Mouse (Mus musculus) left cerebral cortex, adult 2 months (tissue): Measurements from ENCODE around the gene Mesd. TPM values are rescaled to one million over a fixed set of nuclear protein-coding genes. Genes with fewer than 3 reads are reported as not detected.

ENCODE experiments used
- DNase-seq, 2 experiments: peaks; one replicate each; pipeline ENCODE4 v3.0.0; 2021 to 2022; ENCODE audit warnings: low spot score in 2 of 2, mixed read lengths in 1 of 2; ENCODE audit errors: extremely low spot score in 1 of 2
- H3K27ac ChIP-seq: fragments of 200-600 bp; 2 replicates; pipeline ENCODE4 v1.8.1; 2022
- H3K4me3 ChIP-seq: fragments of 200-600 bp; 2 replicates; pipeline ENCODE4 v1.8.1; 2022
- CTCF ChIP-seq: fragments of 200-600 bp; IDR thresholded peaks from 2 replicates; pipeline ENCODE4 v1.8.1; 2022; ENCODE audit warnings: antibody characterized with exemption, mild to moderate bottlenecking, moderate library complexity
- intact Hi-C: fragments of 180-260 bp; cut with DNase I; formaldehyde crosslinking; loops from one replicate; pipeline ENCODE4 v1.15.1; 2025
- long read RNA-seq, 2 experiments: library from polyadenylated mRNA; stranded (forward); transcript quantifications; one replicate each; pipeline ENCODE4 v2.0.0; 2021; ENCODE audit warnings: borderline mapping rate in 2 of 2
- total RNA-seq, 2 experiments: library from RNA; stranded (reverse); gene quantifications; 2 replicates each; pipeline ENCODE4 v1.2.3; 2021

Mesd gene
- 10 to 100 TPM; 53.5 to 60.4 TPM for total RNA-seq
- long read RNA-seq, experiment 1, full-length matches to known transcripts = 81 of 89 reads
- long read RNA-seq, experiment 1, partial matches to known transcripts = 0 of 89 reads
- long read RNA-seq, experiment 1, other reads (novel, unspliced or antisense) = 8 of 89 reads
- long read RNA-seq, experiment 2, full-length matches to known transcripts = 62 of 70 reads
- long read RNA-seq, experiment 2, partial matches to known transcripts = 1 of 70 reads
- long read RNA-seq, experiment 2, other reads (novel, unspliced or antisense) = 7 of 70 reads

DNA sequence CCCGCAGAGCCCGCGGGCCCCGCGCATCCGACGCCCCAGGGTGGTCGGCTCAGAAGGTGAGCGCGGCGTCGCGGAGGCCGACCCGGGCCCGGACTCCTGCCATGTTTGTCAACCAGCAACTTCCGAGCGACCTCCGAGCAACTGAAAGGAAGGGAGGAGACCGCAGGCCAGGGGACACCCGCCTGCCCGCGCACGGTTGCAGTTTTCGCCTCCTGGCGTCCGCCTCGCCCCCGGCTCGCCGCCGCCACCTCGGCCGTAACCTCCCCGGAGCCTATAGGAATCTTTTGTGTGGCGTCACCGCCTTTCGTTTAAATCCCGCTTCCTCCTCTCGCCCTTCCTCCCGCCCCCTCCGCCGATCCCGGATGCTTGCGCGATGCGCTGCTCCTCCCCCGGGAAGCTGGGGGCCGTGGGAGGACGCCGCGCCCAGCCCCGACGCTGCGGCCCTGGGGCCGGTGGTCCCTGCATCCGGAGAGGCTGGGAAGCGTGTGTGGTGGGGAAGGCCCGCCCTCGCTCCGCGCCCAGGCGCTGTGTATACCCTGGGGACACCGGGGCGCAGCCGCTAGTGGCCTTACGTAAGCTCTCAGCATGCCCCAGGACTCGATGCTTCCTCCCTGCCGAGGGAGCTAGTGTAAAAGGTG lies at the start of gene Mesd, which contains the start of gene Tlnrd1:
Gene Mesd (plus strand): TSS at position 446 of the 638 bp plus-strand sequence.
Gene Tlnrd1 (minus strand): TSS at position 285 of the 638 bp plus-strand sequence.
- no peak; the same call in 1 of the 2 replicates for TF ChIP-seq CTCF
- peak; percentile 89 to 90 for DNase-seq
- peak within 1 kb of the TSS; percentile 97 for H3K27ac ChIP-seq
- intact Hi-C loops = loop anchor here (2.0 kb wide), 1 partner anchor 69 kb away; no protein-coding TSS in a partner anchor
- H3K4me3 ChIP-seq = peak within 1 kb of the TSS; percentile 78

DNA sequence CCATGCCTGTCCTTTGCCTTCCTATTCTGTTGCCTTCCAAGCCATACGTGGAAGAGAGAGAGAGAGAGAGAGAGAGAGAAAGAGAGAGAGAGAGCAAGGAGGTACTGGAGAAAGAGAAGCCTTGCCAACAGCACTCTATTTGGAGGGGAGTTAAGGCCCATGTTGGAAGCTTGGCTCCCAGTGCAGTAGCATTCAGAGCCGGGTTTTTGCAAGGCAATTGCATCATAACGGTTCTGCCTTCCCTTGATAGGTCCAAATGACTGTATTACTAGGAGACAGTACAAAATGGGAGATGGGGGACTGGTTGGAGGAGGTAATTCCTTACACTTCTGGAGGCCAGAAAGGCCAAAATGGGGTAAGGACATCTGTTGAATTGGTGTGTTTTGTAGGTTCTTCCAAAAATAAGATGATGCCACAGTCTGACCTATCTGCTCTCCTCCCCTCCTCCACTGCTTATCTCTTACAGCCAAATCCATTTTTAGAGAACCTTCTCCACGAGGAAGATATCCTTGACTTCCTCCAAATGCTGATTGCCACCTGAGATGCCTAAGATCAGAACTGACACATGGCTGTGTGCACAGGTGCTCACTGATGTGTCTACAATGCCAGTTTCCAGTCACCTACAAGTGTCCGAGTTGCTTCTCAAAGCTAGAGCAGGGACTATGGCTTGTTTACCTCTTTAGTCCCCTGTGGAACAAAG lies 45.6 kb upstream of the Mesd start:
- Histone ChIP-seq H3K4me3 (no peak overlapping the region), H3K27ac (no peak overlapping the region)
- no peak for DNase-seq
- intact Hi-C loops = no loop called here
- no peak for TF ChIP-seq CTCF

GRCm38 (mm10) chr7:83840076-83840475 lies 44.2 kb upstream of the Mesd start:
- Histone ChIP-seq H3K4me3 (no peak overlapping the region), H3K27ac (no peak overlapping the region)
- no peak for DNase-seq
- TF ChIP-seq CTCF = no peak
- intact Hi-C loops = no loop called here

- H3K27ac ChIP-seq = no peak overlapping the region
- TF ChIP-seq CTCF = no peak
- H3K4me3 ChIP-seq = no peak overlapping the region
- no peak for DNase-seq
- intact Hi-C loops = no loop called here
Measured at GRCm38 (mm10) chr7:83842486-83843259, 41.6 kb upstream of the Mesd start.

GRCm38 (mm10) chr7:83844807-83845206 lies 39.5 kb upstream of the Mesd start:
- no peak for TF ChIP-seq CTCF
- no peak overlapping the region for H3K4me3 ChIP-seq
- intact Hi-C loops = no loop called here
- no peak overlapping the region for H3K27ac ChIP-seq
- no peak for DNase-seq

DNA sequence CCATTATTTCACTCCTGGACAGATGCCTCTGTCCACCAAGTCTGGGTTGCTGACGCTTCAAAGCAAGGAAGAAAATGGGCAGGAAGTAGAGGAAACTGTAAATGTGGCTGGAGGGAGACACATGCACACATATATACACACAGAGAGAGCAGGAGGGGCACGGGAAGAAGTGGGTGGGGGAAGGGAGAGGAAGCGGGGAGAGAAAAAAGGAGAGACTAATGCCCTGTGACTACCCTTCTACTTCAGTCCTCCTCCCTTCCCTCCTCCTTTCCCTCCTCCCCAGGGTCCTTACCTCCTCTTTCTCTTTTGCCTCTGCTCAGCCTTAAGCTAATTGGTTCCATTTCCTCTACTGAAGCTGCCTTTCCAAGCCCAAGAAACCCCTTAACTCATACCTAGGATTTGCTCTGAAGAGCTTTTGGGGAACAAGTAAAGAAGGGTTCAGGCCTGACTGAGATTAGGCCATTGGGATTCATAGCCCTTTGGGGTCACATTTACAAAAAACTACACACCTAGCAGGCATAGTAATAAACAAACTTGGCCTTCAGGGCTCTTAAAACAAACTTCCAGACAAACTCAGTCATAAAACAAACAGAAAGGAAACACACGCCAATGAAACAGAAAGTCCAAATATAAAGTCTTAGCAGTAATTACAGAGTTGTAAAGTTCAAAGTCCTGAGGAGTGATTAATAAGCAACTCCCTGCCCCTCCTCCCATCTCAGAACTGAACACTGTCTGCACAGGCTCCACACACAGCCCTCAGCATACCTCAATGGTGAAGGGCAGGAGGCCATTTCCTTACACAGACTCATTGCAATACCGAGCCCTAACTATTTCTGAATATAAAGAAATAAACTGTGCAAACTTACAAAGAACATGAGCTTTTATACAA lies 36.8 kb upstream of the Mesd start:
- no peak overlapping the region for H3K4me3 ChIP-seq
- no peak for TF ChIP-seq CTCF
- intact Hi-C loops = no loop called here
- no peak for DNase-seq
- no peak overlapping the region for H3K27ac ChIP-seq

GRCm38 (mm10) chr7:83851569-83852380 lies 32.5 kb upstream of the Mesd start:
- DNase-seq = no peak
- no peak for TF ChIP-seq CTCF
- H3K27ac ChIP-seq = no peak overlapping the region
- no peak overlapping the region for H3K4me3 ChIP-seq
- intact Hi-C loops = no loop called here

GRCm38 (mm10) chr7:83852381-83853380 lies 31.6 kb upstream of the Mesd start:
- no peak for DNase-seq
- intact Hi-C loops = no loop called here
- TF ChIP-seq CTCF = no peak
- no peak overlapping the region for H3K27ac ChIP-seq
- H3K4me3 ChIP-seq = no peak overlapping the region

GRCm38 (mm10) chr7:83855203-83855602 lies 29.1 kb upstream of the Mesd start:
- intact Hi-C loops = no loop called here
- H3K4me3 ChIP-seq = no peak overlapping the region
- no peak overlapping the region for H3K27ac ChIP-seq
- no peak for DNase-seq
- TF ChIP-seq CTCF = no peak
